Mouse (Mus musculus) macrophage (primary cell): Measurements from ENCODE around the gene Gas7. TPM values are rescaled to one million over a fixed set of nuclear protein-coding genes. Genes with fewer than 3 reads are reported as not detected.

ENCODE experiments used
- H3K27ac ChIP-seq: fragments of 350-480 bp; formaldehyde crosslinking; 2 replicates; pipeline ENCODE4 v1.9.0; 2021
- H3K36me3 ChIP-seq: fragments of 350-480 bp; formaldehyde crosslinking; 2 replicates; pipeline ENCODE4 v1.9.0; 2021; ENCODE audit errors: inconsistent target
- H3K4me3 ChIP-seq: fragments of 350-480 bp; formaldehyde crosslinking; 2 replicates; pipeline ENCODE4 v1.9.0; 2021; ENCODE audit errors: inconsistent target
- H3K79me2 ChIP-seq: fragments of 350-480 bp; formaldehyde crosslinking; 2 replicates; pipeline ENCODE4 v1.9.0; 2021; ENCODE audit errors: inconsistent target
- WGBS: methylation state at CpG from one replicate; pipeline ENCODE4 v1.1.7; 2026; ENCODE audit warnings: inconsistent platforms; ENCODE audit not compliant: missing documents; 5-methylcytosine and 5-hydroxymethylcytosine counted together
- polyA plus RNA-seq: library from polyadenylated mRNA; stranded (reverse); fragments of 250-400 nt; gene quantifications from 3 replicates; pipeline ENCODE4 v1.2.4, GENCODE M21; 2018; ENCODE audit warnings: inconsistent platforms

Gas7 gene
- polyA plus RNA-seq, 1 experiment from 2014 or later = 113 TPM

DNA sequence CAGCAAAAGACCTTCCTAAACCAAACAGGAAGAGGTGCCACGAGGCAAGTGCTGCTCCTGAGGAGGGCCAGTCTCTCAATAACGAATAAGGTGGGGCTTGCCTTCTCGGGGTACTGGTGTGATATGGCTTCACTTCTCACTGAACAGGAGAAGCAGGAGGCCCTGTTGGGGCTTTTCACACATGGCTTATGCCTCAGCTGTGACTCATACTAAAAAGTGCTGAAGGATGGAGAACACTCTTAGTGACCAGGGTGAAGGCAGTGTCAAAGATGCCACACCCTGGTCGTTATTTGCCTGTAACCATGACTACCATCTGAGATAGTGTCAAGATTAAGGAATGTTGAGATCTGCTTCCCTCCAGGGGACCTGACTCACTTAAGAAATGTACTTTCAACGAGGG is 107.9 kb downstream of the Gas7 start:
- Histone ChIP-seq H3K79me2 (peaks cover 19% of the 10 kb centered on the region), H3K36me3 (no peaks in the 10 kb centered on the region), H3K27ac (peak overlapping the region; percentile 91), H3K4me3 (no peak overlapping the region)
- 10% methylated on average over 5 of the region's 5 CpGs for WGBS

DNA sequence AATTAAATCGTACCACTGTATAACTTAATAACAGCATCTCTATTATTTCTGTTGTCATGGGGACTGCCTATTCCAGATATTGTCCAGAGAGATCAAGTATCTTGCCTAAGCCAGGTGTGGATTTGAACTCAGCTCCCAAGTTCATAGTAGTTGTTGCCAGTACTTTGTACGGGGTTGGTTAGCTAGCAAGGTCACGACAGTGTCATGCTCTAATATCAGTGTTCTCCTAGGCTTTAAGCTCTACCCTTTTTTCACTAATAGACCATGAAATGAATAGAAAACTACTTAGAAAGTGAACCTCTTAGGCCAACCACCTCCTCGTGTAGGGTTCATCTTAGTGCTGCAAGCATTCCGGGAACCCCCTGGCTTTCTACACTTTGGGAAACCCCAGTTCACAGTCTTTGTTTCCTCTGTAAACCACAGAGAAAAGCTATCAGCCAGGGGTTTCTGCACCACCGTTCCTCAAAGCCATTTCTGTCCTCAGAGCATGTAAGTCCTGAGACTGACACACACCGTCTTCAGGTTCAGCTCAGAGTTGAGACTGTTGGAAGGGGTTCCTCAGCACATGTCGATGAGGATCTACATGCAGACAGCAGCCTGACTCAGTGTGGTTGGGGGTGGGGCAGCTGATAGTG is 108.9 kb downstream of the Gas7 start:
- Histone ChIP-seq H3K27ac (peak overlapping the region; percentile 91), H3K36me3 (no peaks in the 10 kb centered on the region), H3K79me2 (peaks cover 24% of the 10 kb centered on the region), H3K4me3 (no peak overlapping the region)
- 36% methylated on average over 8 of the region's 8 CpGs for WGBS

DNA sequence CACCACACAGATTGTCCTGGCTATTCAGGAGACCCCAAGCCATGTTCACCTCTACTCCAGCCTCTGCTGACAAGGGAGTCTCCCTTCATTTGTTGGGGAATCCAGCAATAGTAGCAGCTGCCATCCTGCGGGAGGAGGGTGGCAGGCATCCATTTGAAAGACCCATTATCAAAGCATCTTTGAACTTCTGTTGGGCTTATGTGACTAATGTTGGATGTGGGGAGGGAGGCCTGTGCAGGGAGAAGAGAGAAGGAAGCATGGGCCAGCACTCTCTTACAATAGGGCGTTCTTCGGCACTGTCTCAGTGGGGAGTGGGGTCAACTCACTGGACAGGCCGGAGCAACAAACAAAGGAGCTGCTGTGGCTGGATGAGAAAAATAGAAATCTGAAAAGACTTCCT is 110.3 kb downstream of the Gas7 start:
- 100% methylated on average over 4 of the region's 4 CpGs for WGBS
- H3K79me2 ChIP-seq = peaks cover 20% of the 10 kb centered on the region
- H3K4me3 ChIP-seq = no peak overlapping the region
- peak overlapping the region; percentile 91 for H3K27ac ChIP-seq
- H3K36me3 ChIP-seq = no peaks in the 10 kb centered on the region

DNA sequence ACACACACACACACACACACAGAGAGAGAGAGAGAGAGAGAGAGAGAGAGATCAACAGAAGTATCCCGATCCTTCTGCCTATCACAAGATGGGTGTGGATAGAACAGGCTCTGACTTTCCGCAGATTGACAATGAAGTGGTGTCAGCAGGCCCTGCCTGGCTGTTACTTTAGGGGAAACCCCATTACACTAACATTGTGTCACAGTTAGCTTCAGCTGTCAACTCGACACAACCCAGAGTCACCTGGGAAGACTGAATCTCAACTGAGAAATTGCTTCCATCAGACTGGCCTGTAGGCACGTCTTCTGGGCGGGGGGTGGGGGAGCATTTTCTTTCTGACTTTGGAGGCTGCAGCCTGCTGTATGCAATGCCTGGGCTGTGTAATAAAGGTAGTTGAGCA is 111.5 kb downstream of the Gas7 start:
- H3K36me3 ChIP-seq = no peaks in the 10 kb centered on the region
- H3K79me2 ChIP-seq = peaks cover 8% of the 10 kb centered on the region
- H3K27ac ChIP-seq = no peak overlapping the region
- no peak overlapping the region for H3K4me3 ChIP-seq
- 78% methylated on average over 5 of the region's 5 CpGs for WGBS

- Histone ChIP-seq H3K27ac (no peak overlapping the region), H3K4me3 (no peak overlapping the region), H3K36me3 (no peaks in the 10 kb centered on the region), H3K79me2 (peaks cover 8% of the 10 kb centered on the region)
- 90% methylated on average over 5 of the region's 5 CpGs for WGBS
Observed at GRCm38 (mm10) chr11:67567184-67567583, 111.9 kb downstream of the Gas7 start.

DNA sequence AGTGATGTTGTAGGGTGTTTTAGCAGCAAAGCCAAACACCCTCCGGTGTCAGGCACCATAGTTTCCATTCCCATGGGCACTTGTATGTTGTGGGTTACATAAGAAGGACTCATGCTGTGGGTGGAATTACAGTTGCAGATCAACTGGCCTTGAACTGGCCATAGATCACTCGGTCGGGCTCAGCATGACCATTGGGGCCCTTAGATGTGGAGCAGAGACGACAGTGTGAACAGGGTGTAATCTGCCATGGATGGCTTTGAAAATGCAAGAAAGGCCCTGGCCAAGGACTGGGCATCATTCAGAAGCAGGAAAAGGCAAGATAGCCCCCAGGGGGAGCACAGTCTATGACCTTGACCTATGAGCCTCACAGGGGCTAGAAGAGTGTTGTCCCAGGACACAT is 112.8 kb downstream of the Gas7 start:
- H3K79me2 ChIP-seq = peaks cover 8% of the 10 kb centered on the region
- 95% methylated on average over 4 of the region's 4 CpGs for WGBS
- H3K27ac ChIP-seq = no peak overlapping the region
- H3K36me3 ChIP-seq = no peaks in the 10 kb centered on the region
- H3K4me3 ChIP-seq = no peak overlapping the region

GRCm38 (mm10) chr11:67568815-67569214 is 113.6 kb downstream of the Gas7 start:
- no peak overlapping the region for H3K4me3 ChIP-seq
- H3K79me2 ChIP-seq = peaks cover 8% of the 10 kb centered on the region
- H3K27ac ChIP-seq = no peak overlapping the region
- no peaks in the 10 kb centered on the region for H3K36me3 ChIP-seq
- WGBS = 92% methylated on average over 5 of the region's 5 CpGs

DNA sequence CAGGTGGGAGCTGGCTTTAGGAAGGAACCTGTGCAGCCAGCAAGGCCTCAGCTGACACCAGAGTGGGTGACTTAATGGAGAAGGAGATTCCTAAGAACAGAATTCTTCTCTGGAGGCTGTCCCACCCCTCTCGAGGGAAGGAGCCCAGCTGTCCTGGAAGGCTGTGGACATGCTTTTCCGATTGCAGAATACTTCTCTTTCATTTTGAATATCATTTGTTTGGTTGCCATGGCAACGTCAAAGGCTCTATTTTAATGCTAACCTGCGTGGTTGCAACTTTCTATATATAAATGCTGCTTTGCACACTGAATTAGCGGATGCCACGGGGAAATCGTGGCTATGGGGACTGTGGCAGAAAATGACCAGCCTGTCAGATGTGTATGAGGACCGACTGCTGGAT is 115.7 kb downstream of the Gas7 start:
- 59% methylated on average over 8 of the region's 8 CpGs for WGBS
- Histone ChIP-seq H3K79me2 (peaks cover 8% of the 10 kb centered on the region), H3K4me3 (no peak overlapping the region)

DNA sequence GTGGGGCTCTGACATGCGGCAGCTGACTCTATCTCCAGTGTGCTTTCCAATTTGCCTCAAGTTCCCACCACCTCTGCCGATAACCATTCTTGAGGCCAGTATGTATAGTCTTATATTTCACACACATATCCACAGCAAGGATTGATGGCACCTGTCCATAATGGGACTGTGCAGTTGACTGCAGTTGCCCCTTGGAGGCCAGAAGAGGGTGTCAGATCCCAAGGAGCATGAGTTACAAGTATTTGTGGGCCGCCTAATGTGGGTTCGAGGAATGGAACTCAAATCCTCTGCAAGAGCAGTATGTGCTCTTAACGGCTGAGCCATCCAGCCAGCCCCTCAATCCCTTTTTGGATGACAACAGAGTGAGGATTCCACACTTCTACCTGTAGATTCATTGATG is 119.1 kb downstream of the Gas7 start:
- H3K79me2 ChIP-seq = no peaks in the 10 kb centered on the region
- 98% methylated on average over 5 of the region's 5 CpGs for WGBS
- no peak overlapping the region for H3K4me3 ChIP-seq
- no peak overlapping the region for H3K27ac ChIP-seq
- no peaks in the 10 kb centered on the region for H3K36me3 ChIP-seq

More for the DNA sequence above, 115.7 kb downstream of the Gas7 start:
- Histone ChIP-seq H3K36me3 (no peaks in the 10 kb centered on the region), H3K27ac (no peak overlapping the region)

DNA sequence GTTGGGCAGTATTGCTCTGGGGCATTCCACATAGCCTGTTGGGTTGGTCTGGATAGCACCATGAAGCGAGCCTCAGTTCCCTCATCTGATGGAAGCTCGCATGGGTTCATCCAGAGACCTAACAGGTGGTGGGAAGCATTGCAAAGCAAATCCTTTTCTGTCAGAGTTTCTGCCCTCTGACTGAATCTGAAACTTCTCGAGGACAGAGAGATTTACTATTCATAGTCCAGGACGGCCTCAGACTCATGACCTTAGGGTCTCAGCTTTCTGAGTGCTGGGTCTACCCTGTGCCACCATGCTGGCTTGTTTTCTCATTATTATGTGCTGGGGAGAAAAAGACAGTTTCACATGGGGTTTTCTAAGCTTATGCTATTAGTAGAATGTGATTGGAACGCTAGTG is 122.2 kb downstream of the Gas7 start:
- peak overlapping the region; percentile 96 for H3K27ac ChIP-seq
- H3K36me3 ChIP-seq = no peaks in the 10 kb centered on the region
- no peak overlapping the region for H3K4me3 ChIP-seq
- H3K79me2 ChIP-seq = peaks cover 9% of the 10 kb centered on the region
- WGBS = 75% methylated on average over 5 of the region's 5 CpGs

GRCm38 (mm10) chr11:67577994-67578393 is 122.8 kb downstream of the Gas7 start:
- H3K79me2 ChIP-seq = peaks cover 9% of the 10 kb centered on the region
- H3K4me3 ChIP-seq = no peak overlapping the region
- H3K36me3 ChIP-seq = no peaks in the 10 kb centered on the region
- WGBS = 26% methylated on average over 4 of the region's 4 CpGs
- peak overlapping the region; percentile 96 for H3K27ac ChIP-seq

DNA sequence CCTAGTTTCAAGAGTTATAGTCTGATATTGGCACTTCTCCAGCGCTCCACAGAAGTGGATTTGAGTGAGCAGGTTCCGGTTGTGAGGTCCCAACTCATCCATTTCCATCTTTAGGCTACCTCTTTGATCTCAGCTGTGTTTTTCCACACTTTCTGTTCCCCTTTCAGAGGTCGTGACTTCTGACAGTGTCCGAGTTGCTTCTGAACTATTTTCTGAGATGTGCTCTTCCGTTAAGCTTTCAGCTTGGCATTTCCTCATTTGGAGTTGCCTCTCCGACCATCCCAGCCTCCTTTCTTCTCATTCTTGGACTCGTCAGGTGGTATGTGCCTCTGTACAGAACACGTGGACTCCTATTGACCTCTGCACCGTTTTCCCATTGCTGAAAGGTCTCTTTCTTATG is 123.9 kb downstream of the Gas7 start:
- Histone ChIP-seq H3K4me3 (no peak overlapping the region), H3K36me3 (no peaks in the 10 kb centered on the region), H3K27ac (peak overlapping the region; percentile 96), H3K79me2 (peaks cover 9% of the 10 kb centered on the region)
- WGBS = 10% methylated on average over 9 of the region's 9 CpGs

GRCm38 (mm10) chr11:67581549-67581948 is 126.3 kb downstream of the Gas7 start:
- H3K36me3 ChIP-seq = no peaks in the 10 kb centered on the region
- H3K27ac ChIP-seq = no peak overlapping the region
- H3K4me3 ChIP-seq = no peak overlapping the region
- peaks cover 10% of the 10 kb centered on the region for H3K79me2 ChIP-seq
- 91% methylated on average over 6 of the region's 7 CpGs for WGBS

DNA sequence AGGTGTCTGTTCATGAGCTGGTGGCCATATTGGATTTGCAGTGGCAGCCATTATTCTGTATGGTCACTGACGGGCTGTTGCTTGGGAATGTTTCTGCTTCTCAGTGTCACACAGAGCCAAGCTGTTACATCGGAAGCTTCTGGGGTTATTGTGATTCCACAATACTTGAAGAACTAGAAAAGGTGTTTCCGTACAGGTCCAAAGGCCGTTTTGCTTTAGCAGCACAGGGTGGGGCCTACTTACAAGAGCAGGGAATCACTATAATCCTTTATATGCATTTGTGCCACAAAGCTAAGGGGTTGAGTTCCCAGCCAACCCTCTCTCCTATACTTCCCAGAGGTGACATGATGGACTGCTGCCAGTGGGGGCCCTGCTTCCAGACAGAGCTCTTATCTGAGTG is 127.3 kb downstream of the Gas7 start:
- Histone ChIP-seq H3K79me2 (peaks cover 20% of the 10 kb centered on the region), H3K27ac (no peak overlapping the region), H3K36me3 (no peaks in the 10 kb centered on the region), H3K4me3 (no peak overlapping the region)
- 97% methylated on average over 4 of the region's 4 CpGs for WGBS

- Histone ChIP-seq H3K36me3 (no peaks in the 10 kb centered on the region), H3K79me2 (peaks cover 37% of the 10 kb centered on the region), H3K27ac (no peak overlapping the region), H3K4me3 (no peak overlapping the region)
- WGBS = 97% methylated on average over 6 of the region's 6 CpGs
Observed at GRCm38 (mm10) chr11:67585016-67585415, 129.8 kb downstream of the Gas7 start.

- peaks cover 44% of the 10 kb centered on the region for H3K79me2 ChIP-seq
- no peaks in the 10 kb centered on the region for H3K36me3 ChIP-seq
- H3K4me3 ChIP-seq = no peak overlapping the region
- H3K27ac ChIP-seq = peak overlapping the region; percentile 93
- 72% methylated on average over 2 of the region's 2 CpGs for WGBS
Observed at GRCm38 (mm10) chr11:67585629-67586028, 130.4 kb downstream of the Gas7 start.
